Mouse (Mus musculus) hindbrain, embryonic 11.5 days (tissue): ENCODE results near the gene Gsn. TPM values are rescaled to one million over a fixed set of nuclear protein-coding genes. Genes with fewer than 3 reads are reported as not detected.

Experiments used
- ATAC-seq: fragments of 200-750 bp; cut with Nextera tagmentation; 2 replicates; pipeline ENCODE4 v1.8.0; 2017; ENCODE audit warnings: mild to moderate bottlenecking, moderate TSS enrichment, moderate library complexity; ENCODE audit not compliant: low FRiP score
- DNase-seq: peaks from one replicate; pipeline ENCODE4 v3.0.0-alpha.2; 2015; ENCODE audit warnings: low spot score
- H3K27ac ChIP-seq: fragments of 300-500 bp; sonication (generic); 2 replicates; pipeline ENCODE4 v1.5.1; 2014; ENCODE audit warnings: mild to moderate bottlenecking, low read depth, low read length
- H3K27me3 ChIP-seq: fragments of 300-500 bp; sonication (generic); 2 replicates; pipeline ENCODE4 v1.6.1; 2014; ENCODE audit warnings: mild to moderate bottlenecking, low read length, moderate library complexity, mixed read lengths; ENCODE audit not compliant: control insufficient read depth, insufficient read depth
- H3K36me3 ChIP-seq: fragments of 300-500 bp; sonication (generic); 2 replicates; pipeline ENCODE4 v1.6.1; 2014; ENCODE audit warnings: mild to moderate bottlenecking, low read length, moderate library complexity, mixed read lengths; ENCODE audit not compliant: control insufficient read depth, insufficient read depth
- H3K4me1 ChIP-seq: fragments of 300-500 bp; sonication (generic); replicated peaks from 2 replicates; pipeline ENCODE4 v1.6.1; 2014; ENCODE audit warnings: low read length, mixed read lengths; ENCODE audit not compliant: control insufficient read depth, insufficient read depth
- H3K4me2 ChIP-seq: fragments of 300-500 bp; sonication (generic); replicated peaks from 2 replicates; pipeline ENCODE4 v1.6.1; 2014; ENCODE audit warnings: mild to moderate bottlenecking, low read depth, low read length
- H3K4me3 ChIP-seq: fragments of 300-500 bp; sonication (generic); 2 replicates; pipeline ENCODE4 v1.5.1; 2014; ENCODE audit warnings: low read depth, low read length
- H3K9ac ChIP-seq: fragments of 300-500 bp; sonication (generic); 2 replicates; pipeline ENCODE4 v1.6.1; 2014; ENCODE audit warnings: low read depth, low read length
- H3K9me3 ChIP-seq: fragments of 300-500 bp; sonication (generic); 2 replicates; pipeline ENCODE4 v1.6.1; 2016; ENCODE audit warnings: low read length; ENCODE audit not compliant: control insufficient read depth
- WGBS: fragments of 180-500 bp; shearing (Covaris S2); extraction: QIAGEN DNeasy Blood & Tissue Kit; methylation state at CpG from one replicate; pipeline ENCODE4 v1.1.7; 2014; 5-methylcytosine and 5-hydroxymethylcytosine counted together
- polyA plus RNA-seq: library from polyadenylated mRNA; unstranded; fragments of >200 nt; fragmentation: Nextera tagmentation; extraction: Ambion mirVana; gene quantifications from 2 replicates; pipeline ENCODE4 v1.2.1, GENCODE M21; 2014

The Gsn gene
- polyA plus RNA-seq, 1 experiment from 2014 or later: 40.2 TPM

- Histone ChIP-seq H3K4me1 (no peaks in the 10 kb centered on the region; the same call in 1 of the 2 replicates), H3K9me3 (no peaks in the 10 kb centered on the region), H3K27ac (no peak overlapping the region), H3K27me3 (no peaks in the 10 kb centered on the region), H3K9ac (no peak overlapping the region), H3K4me3 (no peak overlapping the region), H3K4me2 (no peak overlapping the region), H3K36me3 (no peaks in the 10 kb centered on the region)
- DNase-seq (no peak), ATAC-seq (no peak)
- WGBS: 88% methylated on average over 4 of the region's 4 CpGs
Measured at GRCm38 (mm10) chr2:35317604-35318003, 61.4 kb downstream of the Gsn start.

- Histone ChIP-seq H3K27me3 (no peaks in the 10 kb centered on the region), H3K9ac (no peak overlapping the region)
- no peak for DNase-seq
Measured at GRCm38 (mm10) chr2:35318405-35318804, 62.2 kb downstream of the Gsn start.

GRCm38 (mm10) chr2:35320399-35320798 lies 64.2 kb downstream of the Gsn start:
- DNase-seq (no peak), ATAC-seq (no peak)
- WGBS: 95% methylated on average over 15 of the region's 15 CpGs
- Histone ChIP-seq H3K36me3 (no peaks in the 10 kb centered on the region), H3K4me3 (no peak overlapping the region), H3K27me3 (no peaks in the 10 kb centered on the region), H3K9ac (no peak overlapping the region), H3K4me2 (no peak overlapping the region), H3K4me1 (no peaks in the 10 kb centered on the region), H3K27ac (no peak overlapping the region), H3K9me3 (no peaks in the 10 kb centered on the region)

More at GRCm38 (mm10) chr2:35318405-35318804, 62.2 kb downstream of the Gsn start:
- Histone ChIP-seq H3K4me2 (no peak overlapping the region), H3K27ac (no peak overlapping the region), H3K36me3 (no peaks in the 10 kb centered on the region), H3K4me3 (no peak overlapping the region), H3K4me1 (no peaks in the 10 kb centered on the region; the same call in 1 of the 2 replicates), H3K9me3 (no peaks in the 10 kb centered on the region)
- ATAC-seq: no peak
- 89% methylated on average over 12 of the region's 12 CpGs for WGBS

- no peaks in the 10 kb centered on the region for H3K36me3 ChIP-seq
- DNase-seq (no peak), ATAC-seq (no peak)
- no peak overlapping the region for H3K27ac ChIP-seq
- H3K27me3 ChIP-seq: no peaks in the 10 kb centered on the region
- WGBS: 83% methylated on average over 10 of the region's 10 CpGs
- no peaks in the 10 kb centered on the region for H3K9me3 ChIP-seq
- no peak overlapping the region for H3K4me2 ChIP-seq
- no peak overlapping the region for H3K9ac ChIP-seq
- H3K4me1 ChIP-seq: no peaks in the 10 kb centered on the region
- H3K4me3 ChIP-seq: no peak overlapping the region
Measured at GRCm38 (mm10) chr2:35322404-35323164, 66.4 kb downstream of the Gsn start.

DNA sequence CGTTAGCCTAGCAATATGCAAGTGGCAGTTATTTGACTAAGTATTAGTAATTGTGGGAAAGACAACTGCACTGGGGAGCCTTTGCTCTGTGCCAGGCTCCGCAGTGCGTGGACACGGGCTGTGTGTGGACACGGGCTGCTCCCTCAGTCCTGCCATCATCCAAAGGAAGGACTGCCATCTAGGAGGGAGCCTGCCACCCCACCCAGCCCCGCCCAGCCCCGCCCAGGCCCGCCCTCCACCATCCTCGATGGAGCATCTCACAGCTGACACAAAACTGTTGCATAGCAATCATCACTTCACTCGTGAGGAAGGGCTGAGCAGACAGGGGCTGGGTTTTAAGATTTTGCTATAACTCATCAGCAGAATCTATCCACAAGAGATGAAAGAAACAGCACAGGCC lies 69.8 kb downstream of the Gsn start:
- no peak for DNase-seq
- no peak for ATAC-seq
- no peaks in the 10 kb centered on the region for H3K4me1 ChIP-seq
- H3K4me3 ChIP-seq: no peak overlapping the region
- no peak overlapping the region for H3K4me2 ChIP-seq
- no peak overlapping the region for H3K27ac ChIP-seq
- H3K36me3 ChIP-seq: no peaks in the 10 kb centered on the region
- WGBS: 77% methylated on average over 10 of the region's 10 CpGs
- no peaks in the 10 kb centered on the region for H3K9me3 ChIP-seq
- no peak overlapping the region for H3K9ac ChIP-seq
- H3K27me3 ChIP-seq: no peaks in the 10 kb centered on the region

GRCm38 (mm10) chr2:35326931-35327330 lies 70.8 kb downstream of the Gsn start:
- ATAC-seq (no peak), DNase-seq (no peak)
- no peaks in the 10 kb centered on the region for H3K4me1 ChIP-seq
- no peak overlapping the region for H3K27ac ChIP-seq
- 78% methylated on average over 1 of the region's 1 CpGs for WGBS
- H3K4me3 ChIP-seq: no peak overlapping the region
- H3K27me3 ChIP-seq: no peaks in the 10 kb centered on the region
- H3K9ac ChIP-seq: no peak overlapping the region
- H3K36me3 ChIP-seq: no peaks in the 10 kb centered on the region
- no peak overlapping the region for H3K4me2 ChIP-seq
- no peaks in the 10 kb centered on the region for H3K9me3 ChIP-seq

DNA sequence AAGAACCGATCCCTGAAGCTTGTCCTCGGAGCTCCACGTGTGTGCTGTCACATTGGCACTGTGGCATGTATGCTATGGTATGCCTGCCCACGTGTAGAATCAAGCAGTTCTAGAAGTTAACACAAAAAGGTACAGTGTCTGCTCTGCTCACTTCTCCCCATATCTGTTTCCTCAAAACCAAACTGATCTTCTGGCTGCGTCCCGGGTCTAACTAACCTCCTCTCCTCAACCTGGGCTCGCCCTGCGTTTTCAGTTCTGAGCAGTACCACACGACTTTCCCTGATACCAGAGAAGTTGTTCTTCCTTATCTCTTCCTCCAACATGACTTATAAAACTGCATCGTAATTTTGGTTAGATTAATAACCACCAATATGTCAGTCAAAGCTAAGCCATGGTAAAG lies 71.4 kb downstream of the Gsn start:
- Histone ChIP-seq H3K27me3 (no peaks in the 10 kb centered on the region), H3K4me2 (no peak overlapping the region), H3K4me3 (no peak overlapping the region), H3K27ac (no peak overlapping the region), H3K4me1 (no peaks in the 10 kb centered on the region), H3K9me3 (no peaks in the 10 kb centered on the region), H3K9ac (no peak overlapping the region), H3K36me3 (no peaks in the 10 kb centered on the region)
- DNase-seq: no peak
- no peak for ATAC-seq
- 71% methylated on average over 10 of the region's 10 CpGs for WGBS

GRCm38 (mm10) chr2:35328064-35328792 lies 72.0 kb downstream of the Gsn start:
- Histone ChIP-seq H3K27ac (no peak overlapping the region), H3K9me3 (no peaks in the 10 kb centered on the region), H3K36me3 (no peaks in the 10 kb centered on the region), H3K9ac (no peak overlapping the region), H3K4me1 (no peaks in the 10 kb centered on the region), H3K4me3 (no peak overlapping the region), H3K27me3 (no peaks in the 10 kb centered on the region), H3K4me2 (no peak overlapping the region)
- DNase-seq (no peak), ATAC-seq (no peak)
- WGBS: 51% methylated on average over 11 of the region's 11 CpGs

- DNase-seq: no peak
- no peak overlapping the region for H3K9ac ChIP-seq
- ATAC-seq: no peak
- H3K36me3 ChIP-seq: no peaks in the 10 kb centered on the region
- 81% methylated on average over 2 of the region's 2 CpGs for WGBS
- H3K4me2 ChIP-seq: no peak overlapping the region
- no peak overlapping the region for H3K4me3 ChIP-seq
- no peak overlapping the region for H3K27ac ChIP-seq
- H3K4me1 ChIP-seq: no peaks in the 10 kb centered on the region
- no peaks in the 10 kb centered on the region for H3K27me3 ChIP-seq
- no peaks in the 10 kb centered on the region for H3K9me3 ChIP-seq
Measured at GRCm38 (mm10) chr2:35329061-35329460, 72.9 kb downstream of the Gsn start.
